Mouse (Mus musculus) embryonic facial prominence, embryonic 15.5 days (tissue): ENCODE results near the gene Ccl27a. TPM values are rescaled to one million over a fixed set of nuclear protein-coding genes. Genes with fewer than 3 reads are reported as not detected.

Experiments
- ATAC-seq: fragments of 200-750 bp; cut with Nextera tagmentation; 2 replicates; pipeline ENCODE4 v1.8.0; 2017; ENCODE audit warnings: low read depth, moderate TSS enrichment; ENCODE audit not compliant: insufficient number of reproducible peaks, low FRiP score, low TSS enrichment
- H3K27ac ChIP-seq: fragments of 300-500 bp; sonication (generic); replicated peaks from 2 replicates; pipeline ENCODE4 v1.5.1; 2015; ENCODE audit warnings: mild to moderate bottlenecking, inconsistent platforms
- H3K27me3 ChIP-seq: fragments of 300-500 bp; sonication (generic); 2 replicates; pipeline ENCODE4 v1.6.1; 2015; ENCODE audit warnings: inconsistent platforms
- H3K36me3 ChIP-seq: fragments of 300-500 bp; sonication (generic); 2 replicates; pipeline ENCODE4 v1.6.1; 2015; ENCODE audit warnings: mild to moderate bottlenecking, inconsistent platforms
- H3K4me1 ChIP-seq: fragments of 300-500 bp; sonication (generic); 2 replicates; pipeline ENCODE4 v1.6.1; 2015; ENCODE audit warnings: inconsistent platforms
- H3K4me2 ChIP-seq: fragments of 300-500 bp; sonication (generic); replicated peaks from 2 replicates; pipeline ENCODE4 v1.6.1; 2015; ENCODE audit warnings: mild to moderate bottlenecking, inconsistent platforms
- H3K4me3 ChIP-seq: fragments of 300-500 bp; sonication (generic); replicated peaks from 2 replicates; pipeline ENCODE4 v1.5.1; 2015; ENCODE audit warnings: mild to moderate bottlenecking, inconsistent platforms
- H3K9ac ChIP-seq: fragments of 300-500 bp; sonication (generic); 2 replicates; pipeline ENCODE4 v1.6.1; 2015; ENCODE audit warnings: inconsistent platforms
- H3K9me3 ChIP-seq: fragments of 300-500 bp; sonication (generic); replicated peaks from 2 replicates; pipeline ENCODE4 v1.6.1; 2016; ENCODE audit warnings: inconsistent platforms
- WGBS: fragments of 180-500 bp; shearing (Covaris S2); methylation state at CpG from one replicate; pipeline ENCODE4 v1.1.7; 2015; 5-methylcytosine and 5-hydroxymethylcytosine counted together
- polyA plus RNA-seq: library from polyadenylated mRNA; unstranded; fragments of >200 nt; fragmentation: Nextera tagmentation; extraction: Ambion mirVana; gene quantifications from 2 replicates; pipeline ENCODE4 v1.2.1, GENCODE M21; 2015

Ccl27a gene
- polyA plus RNA-seq, 1 experiment from 2014 or later = 43.8 TPM

DNA sequence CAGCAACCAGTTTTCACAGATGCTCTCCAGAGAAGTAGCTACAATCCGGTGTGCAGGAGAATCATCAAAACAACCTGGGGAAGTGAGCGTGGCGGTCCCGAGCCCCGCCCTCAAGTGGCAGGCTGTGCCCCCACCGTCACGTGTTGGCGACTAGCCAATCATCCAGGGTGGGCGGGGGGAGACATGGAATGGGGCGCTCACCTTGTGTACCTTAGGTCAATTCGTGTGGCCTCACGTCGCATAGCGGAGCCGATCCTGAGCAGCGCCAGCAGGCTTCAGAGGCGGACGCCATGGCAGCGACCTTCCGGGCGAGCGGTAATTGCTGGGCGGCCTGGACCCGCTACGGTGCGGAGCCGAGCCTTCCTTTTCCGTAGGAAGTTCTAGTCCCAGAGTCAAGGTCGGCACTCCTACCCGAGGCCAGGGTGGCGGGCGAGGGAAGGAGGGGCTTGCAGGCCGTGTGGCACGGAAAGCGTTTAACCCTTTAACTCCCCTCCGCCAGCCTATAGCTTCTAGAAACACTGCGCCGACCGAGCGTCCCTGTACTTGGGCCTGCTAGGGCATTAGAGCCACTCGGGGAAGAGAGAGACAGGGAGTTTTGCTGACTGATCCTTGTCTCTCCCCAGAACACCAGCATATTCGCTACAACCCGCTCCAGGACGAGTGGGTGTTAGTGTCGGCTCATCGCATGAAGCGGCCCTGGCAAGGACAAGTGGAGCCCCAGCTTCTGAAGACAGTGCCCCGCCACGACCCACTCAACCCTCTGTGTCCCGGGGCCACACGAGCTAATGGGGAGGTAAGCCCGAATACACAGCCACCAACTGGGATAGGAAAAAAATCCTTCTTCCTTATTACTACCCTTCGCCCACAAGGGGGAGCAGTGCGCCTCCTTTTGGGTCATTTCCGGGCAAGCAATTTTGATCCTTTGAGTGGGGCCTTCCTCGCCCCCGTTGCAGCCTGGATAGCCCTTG, 18.4 kb downstream of the Ccl27a start, which contains the start of gene Sigmar1:
Gene Sigmar1 (minus strand): TSS at position 820 of the 968 bp plus-strand sequence.
- WGBS = under 1% methylated on average over 57 of the region's 57 CpGs
- Histone ChIP-seq H3K4me3 (peak within 1 kb of the TSS; percentile 86), H3K9ac (peak within 1 kb of the TSS; percentile 79), H3K27me3 (no peaks in the 10 kb centered on the region), H3K36me3 (peaks cover 13% of the 10 kb centered on the region; the same call in 1 of the 2 replicates), H3K9me3 (no peaks in the 10 kb centered on the region), H3K4me2 (peak within 1 kb of the TSS; percentile 91), H3K27ac (peak within 1 kb of the TSS; percentile 91), H3K4me1 (peaks cover 26% of the 10 kb centered on the region)
- ATAC-seq = peak; percentile 66

DNA sequence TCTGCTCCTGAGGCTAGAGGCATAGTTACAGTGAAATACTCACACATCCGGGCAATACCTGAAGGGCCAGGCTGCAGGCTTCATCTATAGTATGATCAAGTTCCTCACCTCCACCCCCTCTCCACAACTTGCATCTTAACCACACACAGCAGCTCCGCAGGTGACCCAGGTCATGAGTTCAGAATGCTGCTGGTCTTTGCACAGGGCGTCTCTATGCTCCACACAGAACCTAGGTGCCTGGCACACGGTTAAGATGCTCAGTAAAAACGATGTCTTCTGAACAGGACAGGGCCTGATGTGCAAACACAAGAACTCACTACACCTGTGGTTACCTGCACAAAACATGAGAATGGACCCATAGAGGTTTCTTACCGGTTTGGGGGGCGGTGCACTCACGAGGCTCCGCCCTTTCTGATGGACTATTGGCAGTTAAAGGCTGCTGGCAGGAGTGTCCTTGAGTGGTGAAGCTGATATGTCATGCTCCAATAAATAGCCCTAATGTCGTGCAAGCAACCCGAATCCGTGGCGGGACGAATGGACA, 19.2 kb downstream of the Ccl27a start, which contains the start of gene Galt:
Gene Galt (plus strand): TSS at position 432 of the 541 bp plus-strand sequence.
- 0 out of 2 replicates have a peak, but pooled peaks have one; percentile 21 for ATAC-seq
- peaks cover 20% of the 10 kb centered on the region for H3K4me1 ChIP-seq
- no peaks in the 10 kb centered on the region for H3K9me3 ChIP-seq
- 11% methylated on average over 14 of the region's 14 CpGs for WGBS
- H3K36me3 ChIP-seq = peaks cover 13% of the 10 kb centered on the region; the same call in 1 of the 2 replicates
- H3K4me2 ChIP-seq = peak within 1 kb of the TSS; percentile 91
- peak within 1 kb of the TSS; percentile 91 for H3K27ac ChIP-seq
- H3K9ac ChIP-seq = peak within 1 kb of the TSS; percentile 79
- no peaks in the 10 kb centered on the region for H3K27me3 ChIP-seq
- peak within 1 kb of the TSS; percentile 86 for H3K4me3 ChIP-seq

DNA sequence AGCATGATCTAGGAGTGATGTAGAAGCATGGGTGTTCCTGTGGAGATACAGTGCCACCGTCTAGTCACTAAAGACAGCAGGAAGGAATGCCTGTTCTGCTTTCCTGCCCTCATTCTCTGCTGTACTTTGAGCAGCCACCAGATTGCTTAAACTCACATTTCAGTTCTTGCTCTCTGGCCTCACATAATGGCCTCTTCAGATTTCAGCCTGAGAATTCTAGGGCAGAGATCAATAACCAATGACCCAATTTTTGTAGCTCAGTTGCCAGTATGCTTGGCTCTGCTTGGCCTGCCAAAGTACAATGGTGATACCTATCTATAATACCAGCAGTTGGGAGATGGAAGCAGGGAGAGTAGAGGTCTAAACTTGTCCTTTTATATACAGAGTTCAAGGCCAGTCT, 29.0 kb downstream of the Ccl27a start:
- Histone ChIP-seq H3K9ac (no peak overlapping the region), H3K4me3 (no peak overlapping the region), H3K27me3 (no peaks in the 10 kb centered on the region), H3K27ac (no peak overlapping the region), H3K4me1 (peaks cover 8% of the 10 kb centered on the region), H3K9me3 (0 out of 2 replicates have a peak, but pooled peaks cover 8% of the 10 kb centered on the region), H3K4me2 (no peak overlapping the region), H3K36me3 (no peaks in the 10 kb centered on the region)
- 61% methylated on average over 1 of the region's 1 CpGs for WGBS
- no peak for ATAC-seq

DNA sequence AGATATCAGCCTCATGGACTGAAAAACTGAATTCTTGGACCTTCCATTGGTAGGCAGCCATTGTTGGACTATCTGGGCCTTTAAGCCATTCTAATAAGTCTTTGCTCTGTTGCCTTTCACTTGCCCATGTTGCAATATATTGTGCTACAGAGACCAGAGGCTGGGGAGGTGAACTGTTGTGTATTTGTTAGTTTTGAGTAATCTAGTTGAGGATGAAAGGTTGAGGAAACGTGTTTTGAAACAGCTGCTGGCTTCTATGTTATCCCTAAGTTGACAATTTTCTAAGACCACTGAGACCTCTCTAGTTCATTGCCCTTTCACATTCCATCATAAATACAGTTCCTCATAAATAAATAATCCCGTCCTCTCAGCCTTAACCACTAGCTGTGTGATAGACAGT, 29.9 kb downstream of the Ccl27a start:
- H3K4me2 ChIP-seq = no peak overlapping the region
- H3K4me3 ChIP-seq = no peak overlapping the region
- H3K9me3 ChIP-seq = 0 out of 2 replicates have a peak, but pooled peaks cover 8% of the 10 kb centered on the region
- H3K27ac ChIP-seq = no peak overlapping the region
- no peak overlapping the region for H3K9ac ChIP-seq
- H3K27me3 ChIP-seq = no peaks in the 10 kb centered on the region
- 0 out of 2 replicates have a peak, but pooled peaks cover 4% of the 10 kb centered on the region for H3K36me3 ChIP-seq
- 64% methylated on average over 2 of the region's 2 CpGs for WGBS
- no peak for ATAC-seq
- peaks cover 15% of the 10 kb centered on the region for H3K4me1 ChIP-seq

DNA sequence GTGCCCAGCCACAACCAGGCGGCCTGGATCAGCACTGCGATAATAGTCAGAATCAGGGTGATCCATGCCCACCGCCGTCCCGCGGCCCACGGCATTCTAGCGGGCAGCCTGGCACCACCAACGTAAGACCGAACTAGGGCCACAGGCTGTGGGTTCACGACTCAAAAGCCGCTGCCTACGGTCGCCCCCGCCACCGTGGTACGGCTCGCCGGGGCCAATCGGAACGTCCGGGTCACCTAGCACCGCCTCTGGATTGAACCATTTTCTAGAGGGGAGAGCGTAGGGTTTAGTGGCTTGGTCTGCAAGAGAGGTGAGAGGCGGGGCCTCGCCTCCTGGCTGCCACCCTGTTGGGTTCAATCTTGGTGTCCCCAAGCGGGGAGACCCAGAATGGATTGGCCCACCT, 32.9 kb downstream of the Ccl27a start:
- Histone ChIP-seq H3K9me3 (0 out of 2 replicates have a peak, but pooled peaks cover 4% of the 10 kb centered on the region), H3K27ac (peak overlapping the region; percentile 89), H3K4me3 (peak overlapping the region; percentile 74), H3K9ac (peak overlapping the region; percentile 54), H3K36me3 (peaks cover 9% of the 10 kb centered on the region; the same call in 1 of the 2 replicates), H3K27me3 (no peaks in the 10 kb centered on the region), H3K4me1 (peaks cover 18% of the 10 kb centered on the region), H3K4me2 (peak overlapping the region; percentile 88)
- WGBS = under 1% methylated on average over 27 of the region's 27 CpGs
- peak; percentile 96 for ATAC-seq

DNA sequence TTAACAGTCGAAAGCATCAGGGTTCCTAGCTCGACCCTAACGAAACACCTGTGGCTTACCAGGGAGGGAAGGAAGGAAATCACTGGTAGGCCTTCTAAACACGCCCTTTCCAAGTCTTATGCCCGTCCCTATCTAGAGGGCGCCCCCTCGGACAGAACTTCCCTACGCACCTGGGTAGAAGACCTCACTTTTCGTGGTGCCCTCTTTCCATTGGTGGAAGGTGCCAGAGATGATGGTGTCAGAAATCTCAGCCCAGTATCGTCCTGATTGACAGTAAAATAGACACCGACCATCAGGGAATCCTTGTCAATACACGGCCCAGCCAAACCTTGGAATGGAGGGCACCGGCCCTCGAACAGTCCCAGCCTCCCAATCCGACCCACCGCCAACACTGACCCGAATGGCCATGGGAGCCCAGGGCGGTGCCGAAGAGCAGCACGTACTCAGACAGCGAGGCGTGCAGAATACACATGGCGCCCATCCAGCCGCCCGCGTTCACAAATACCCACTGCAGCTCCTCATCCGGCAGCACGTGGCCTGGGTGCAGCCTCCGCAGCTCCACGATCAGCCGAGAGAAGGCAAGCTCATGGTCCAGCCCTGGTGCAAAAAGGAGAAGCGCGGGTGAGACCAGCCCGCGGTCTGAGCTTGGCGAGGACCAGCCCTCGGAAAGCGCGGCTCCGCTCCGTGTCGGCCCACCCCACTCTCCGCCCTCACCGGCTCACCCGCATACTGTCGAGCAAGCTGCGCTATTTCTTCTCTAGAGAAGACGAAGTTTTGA, 33.5 kb downstream of the Ccl27a start:
- no peaks in the 10 kb centered on the region for H3K27me3 ChIP-seq
- no peaks in the 10 kb centered on the region for H3K9me3 ChIP-seq
- H3K4me1 ChIP-seq = peaks cover 18% of the 10 kb centered on the region
- peak overlapping the region; percentile 54 for H3K9ac ChIP-seq
- WGBS = 1% methylated on average over 47 of the region's 48 CpGs
- peaks cover 9% of the 10 kb centered on the region; the same call in 1 of the 2 replicates for H3K36me3 ChIP-seq
- H3K27ac ChIP-seq = peak overlapping the region; percentile 89
- peak overlapping the region; percentile 88 for H3K4me2 ChIP-seq
- peak; percentile 78 for ATAC-seq
- H3K4me3 ChIP-seq = peak overlapping the region; percentile 74

DNA sequence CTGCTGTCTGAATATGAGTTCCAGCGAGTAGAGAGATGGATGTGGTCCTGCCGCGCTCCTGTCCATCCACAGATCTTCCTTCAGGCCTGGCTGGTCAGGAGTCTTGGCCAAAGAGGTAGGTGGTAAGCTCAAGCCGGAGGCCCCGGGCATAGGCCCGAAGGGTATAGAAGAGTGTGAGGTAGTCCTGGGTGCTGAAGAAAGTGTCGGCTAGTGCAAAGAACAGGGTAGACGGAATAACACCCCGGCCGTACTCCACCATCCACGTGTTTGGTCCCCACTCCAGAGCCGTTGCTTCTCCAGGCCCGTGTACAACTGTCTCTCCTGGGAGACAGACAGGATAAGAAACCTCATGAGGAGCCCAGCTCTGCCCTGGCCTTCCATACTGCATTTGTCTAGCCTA, 34.8 kb downstream of the Ccl27a start:
- H3K9me3 ChIP-seq = no peaks in the 10 kb centered on the region
- 94% methylated on average over 13 of the region's 13 CpGs for WGBS
- H3K4me2 ChIP-seq = no peak overlapping the region
- peaks cover 18% of the 10 kb centered on the region for H3K4me1 ChIP-seq
- ATAC-seq = no peak
- H3K36me3 ChIP-seq = peaks cover 9% of the 10 kb centered on the region; the same call in 1 of the 2 replicates
- H3K27ac ChIP-seq = no peak overlapping the region
- H3K27me3 ChIP-seq = no peaks in the 10 kb centered on the region
- no peak overlapping the region for H3K4me3 ChIP-seq
- H3K9ac ChIP-seq = peak overlapping the region; percentile 1; the same call in 1 of the 2 replicates

DNA sequence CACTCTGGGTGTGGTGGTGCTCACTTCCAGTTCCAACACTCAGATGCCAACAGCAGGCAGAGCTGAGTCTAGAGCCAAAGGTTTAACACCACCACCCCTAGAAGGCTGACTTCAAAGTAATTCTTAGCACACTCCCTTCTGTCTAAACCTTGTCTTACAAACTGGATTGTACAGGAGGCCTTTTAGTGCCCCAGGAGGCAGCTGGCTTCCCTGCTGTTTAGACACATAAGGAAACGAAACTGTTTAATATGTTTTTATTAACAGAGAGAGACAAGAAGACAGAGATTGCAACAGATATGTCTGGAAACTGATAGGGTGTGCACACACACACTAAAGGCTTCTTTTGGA, 35.8 kb downstream of the Ccl27a start:
- Histone ChIP-seq H3K4me3 (no peak overlapping the region), H3K27ac (no peak overlapping the region), H3K4me2 (no peak overlapping the region), H3K36me3 (peaks cover 9% of the 10 kb centered on the region; the same call in 1 of the 2 replicates), H3K4me1 (peaks cover 18% of the 10 kb centered on the region), H3K9ac (no peak overlapping the region), H3K27me3 (peaks cover 3% of the 10 kb centered on the region), H3K9me3 (no peaks in the 10 kb centered on the region)
- 57% methylated on average over 1 of the region's 1 CpGs for WGBS
- ATAC-seq = no peak

DNA sequence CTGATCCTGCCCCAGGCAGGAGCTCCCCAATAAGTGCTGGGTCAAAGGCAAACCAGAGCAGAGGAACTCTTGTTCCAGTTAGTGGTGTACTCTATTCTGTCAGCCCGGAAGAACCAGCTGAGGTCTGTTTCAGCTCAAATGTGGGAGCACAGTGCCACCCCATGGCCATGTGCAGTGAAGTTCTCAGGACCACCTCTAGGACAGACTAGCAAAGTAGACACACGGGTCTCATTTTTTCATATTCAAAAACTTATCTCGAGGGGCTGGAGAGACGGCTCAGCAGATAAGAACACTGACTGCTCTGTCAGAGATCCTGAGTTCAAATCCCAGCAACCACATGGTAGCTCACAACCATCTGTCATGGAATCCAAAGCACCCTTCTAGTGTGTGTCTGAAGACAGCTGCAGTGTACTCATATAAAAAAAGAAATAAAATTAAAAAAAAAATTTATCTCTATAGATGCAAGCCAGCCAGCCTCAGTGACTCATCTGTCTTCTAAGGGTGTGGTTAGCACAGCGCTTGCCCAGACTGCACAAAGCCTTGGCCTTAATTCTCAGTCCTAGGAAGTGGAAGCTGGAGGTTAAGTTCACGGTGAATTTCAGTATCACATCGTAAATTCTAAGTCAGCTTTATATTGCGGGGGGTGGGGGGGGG, 36.3 kb downstream of the Ccl27a start:
- no peak overlapping the region for H3K9ac ChIP-seq
- H3K9me3 ChIP-seq = no peaks in the 10 kb centered on the region
- H3K4me3 ChIP-seq = no peak overlapping the region
- peaks cover 9% of the 10 kb centered on the region; the same call in 1 of the 2 replicates for H3K36me3 ChIP-seq
- peaks cover 8% of the 10 kb centered on the region for H3K27me3 ChIP-seq
- no peak; the same call in 1 of the 2 replicates for ATAC-seq
- H3K4me2 ChIP-seq = no peak overlapping the region
- 36% methylated on average over 8 of the region's 8 CpGs for WGBS
- no peak overlapping the region for H3K27ac ChIP-seq
- peaks cover 18% of the 10 kb centered on the region for H3K4me1 ChIP-seq

DNA sequence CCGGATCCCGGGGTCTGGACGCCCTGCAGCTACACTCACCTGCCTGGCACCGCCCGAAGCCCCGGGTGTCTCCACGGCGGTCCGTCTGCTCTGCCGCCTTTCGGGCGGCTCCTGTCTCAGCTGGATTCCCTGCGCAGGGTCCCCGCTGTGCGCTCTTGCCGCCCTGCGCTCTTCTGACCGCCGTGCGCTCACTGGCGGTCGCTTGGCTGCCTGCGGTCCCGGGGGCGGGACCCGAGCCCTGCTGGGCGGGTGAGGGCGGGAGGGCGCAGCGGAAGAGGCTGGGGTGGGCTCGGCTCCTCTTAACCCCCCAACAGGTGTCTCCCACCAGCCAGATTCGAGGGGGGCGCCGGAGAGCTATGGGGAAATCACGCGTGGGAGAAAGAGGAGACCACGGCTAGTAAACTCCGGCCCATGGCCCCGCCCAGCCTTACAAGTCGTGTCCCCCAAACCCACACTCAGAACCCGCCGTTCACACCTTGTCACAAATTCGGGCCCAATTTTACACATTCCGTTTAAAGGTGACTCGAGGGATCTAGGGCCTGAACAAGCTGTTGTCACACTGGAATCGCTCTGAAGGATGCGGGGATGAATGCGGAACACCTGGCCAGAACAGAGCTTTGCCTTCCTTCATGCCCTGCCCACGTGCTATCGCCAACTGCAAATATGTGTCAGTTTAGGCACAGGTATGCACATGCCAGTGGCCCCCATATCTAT, 42.8 kb downstream of the Ccl27a start, which contains the start of gene Arid3c:
Gene Arid3c (minus strand): TSS at position 91 of the 714 bp plus-strand sequence.
- Histone ChIP-seq H3K4me3 (peak within 1 kb of the TSS; percentile 38), H3K4me2 (peak within 1 kb of the TSS; percentile 71), H3K27ac (no peak within 1 kb of the TSS), H3K36me3 (no peaks in the 10 kb centered on the region), H3K27me3 (peaks cover 65% of the 10 kb centered on the region), H3K9me3 (no peaks in the 10 kb centered on the region), H3K4me1 (peaks cover 10% of the 10 kb centered on the region), H3K9ac (no peak within 1 kb of the TSS)
- WGBS = 2% methylated on average over 50 of the region's 50 CpGs
- ATAC-seq = peak; percentile 45
